Comparison of ENCODE assay signal across 29 mouse cellular contexts in genomic region chr9:52225646-52226045, GRCm38 (mm10). TPM values are rescaled to one million over a fixed set of nuclear protein-coding genes. Genes with fewer than 3 reads are reported as not detected.
DNase-seq lines count a peak whose midpoint lies in the region; ATAC-seq lines count a peak whose summit lies in the region.
"Had no signal": no experiment of that assay in that cellular context is flagged by ENCODE, and none has a peak within 500 bp of the region (broad histone marks: within the 10 kb centered on the region; RNA-seq: fewer than 3 reads in every experiment).

No protein-coding gene starts in this region.

- H3K27me3 ChIP-seq in hindbrain, embryonic 10.5 days (ENCODE audit: insufficient read depth, poor library complexity, severe bottlenecking), result no peaks in the 10 kb centered on the region; the same call in 1 of the 2 replicates
- no peaks in the 10 kb centered on the region for H3K27me3 ChIP-seq in hindbrain, embryonic 13.5 days
- H3K27me3 ChIP-seq: CH12.LX; embryonic facial prominence, embryonic 13.5 days; forebrain, embryonic 13.5 days; heart, embryonic 12.5 days; heart, embryonic 15.5 days; hindbrain, embryonic 15.5 days had no signal

- H3K4me1 ChIP-seq in hindbrain, embryonic 10.5 days (replicated peaks), result peaks cover 30% of the 10 kb centered on the region
- peaks cover 22% of the 10 kb centered on the region for H3K4me1 ChIP-seq in hindbrain, embryonic 13.5 days (replicated peaks)
- H3K4me1 ChIP-seq: embryonic facial prominence, embryonic 13.5 days; heart, embryonic 15.5 days had no signal

- no peaks in the 10 kb centered on the region for H3K36me3 ChIP-seq in hindbrain, embryonic 10.5 days
- no peaks in the 10 kb centered on the region for H3K36me3 ChIP-seq in hindbrain, embryonic 13.5 days
- H3K36me3 ChIP-seq: embryonic facial prominence, embryonic 10.5 days; embryonic facial prominence, embryonic 13.5 days; forebrain, embryonic 10.5 days; G1E; heart, embryonic 12.5 days; heart, embryonic 15.5 days; hindbrain, embryonic 15.5 days had no signal

- DNase-seq in embryo, embryonic 10 days (ENCODE audit: low spot score), result peak; percentile 51
- no peak for DNase-seq in embryo, embryonic 9.5 days (ENCODE audit: extremely low spot score)
- peak; percentile 25 for DNase-seq in hindbrain, embryonic 10.5 days (ENCODE audit: low spot score)
- peak; percentile 29 for DNase-seq in 3T3-L1 (ENCODE audit: low read depth, low spot score)
- DNase-seq in layer of hippocampus, adult 11-12 months (ENCODE audit: low spot score), result no peak
- DNase-seq: adrenal gland, adult 2 months; adrenal gland, postnatal 14 days; B cell, adult 2 months; cerebellum, adult 11 months; cerebellum, adult 2 months; cerebellum, adult 9-11 months; cerebellum, postnatal 25 days; gastrocnemius, postnatal 10 days; gastrocnemius, postnatal 36 days; heart, postnatal 10 days; heart, postnatal 36 days had no signal

- no peak overlapping the region for H3K9ac ChIP-seq in hindbrain, embryonic 13.5 days
- H3K9ac ChIP-seq: embryonic facial prominence, embryonic 13.5 days; forebrain, embryonic 13.5 days; heart, embryonic 12.5 days; heart, embryonic 15.5 days; hindbrain, embryonic 15.5 days had no signal

- no peaks in the 10 kb centered on the region for H3K9me3 ChIP-seq in hindbrain, embryonic 10.5 days
- H3K9me3 ChIP-seq in hindbrain, embryonic 13.5 days, result no peaks in the 10 kb centered on the region
- H3K9me3 ChIP-seq: embryonic facial prominence, embryonic 10.5 days; embryonic facial prominence, embryonic 13.5 days; forebrain, embryonic 10.5 days; forebrain, embryonic 13.5 days; G1E; heart, embryonic 12.5 days; heart, embryonic 15.5 days; hindbrain, embryonic 15.5 days had no signal

- H3K4me3 ChIP-seq in hindbrain, embryonic 10.5 days, result no peak overlapping the region
- no peak overlapping the region for H3K4me3 ChIP-seq in hindbrain, embryonic 13.5 days
- H3K4me3 ChIP-seq: embryonic facial prominence, embryonic 10.5 days; embryonic facial prominence, embryonic 13.5 days; erythroblast, embryonic 14.5 days; forebrain, embryonic 10.5 days; forebrain, embryonic 13.5 days; heart, embryonic 12.5 days; heart, embryonic 15.5 days; hindbrain, embryonic 15.5 days had no signal

- no peak overlapping the region for H3K4me2 ChIP-seq in hindbrain, embryonic 13.5 days
- H3K4me2 ChIP-seq: embryonic facial prominence, embryonic 13.5 days; forebrain, embryonic 13.5 days; heart, embryonic 12.5 days; heart, embryonic 15.5 days; hindbrain, embryonic 15.5 days had no signal

- WGBS in hindbrain, embryonic 10.5 days, result 34% methylated on average over 3 of the region's 3 CpGs
- 42% methylated on average over 3 of the region's 3 CpGs for WGBS in hindbrain, embryonic 13.5 days

- no peak for ATAC-seq in hindbrain, embryonic 13.5 days (ENCODE audit: low FRiP score)
- ATAC-seq: forebrain, embryonic 13.5 days; forebrain, embryonic 16.5 days; intestine, postnatal 0 days had no signal

- H3K27ac ChIP-seq in hindbrain, embryonic 10.5 days, result 0 out of 2 replicates have a peak overlapping the region, but pooled peaks have one; percentile 5
- no peak overlapping the region for H3K27ac ChIP-seq in hindbrain, embryonic 13.5 days
- H3K27ac ChIP-seq: embryonic facial prominence, embryonic 10.5 days; embryonic facial prominence, embryonic 13.5 days; forebrain, embryonic 10.5 days; forebrain, embryonic 13.5 days; heart, embryonic 15.5 days; hindbrain, embryonic 15.5 days had no signal

RNA-seq across cellular contexts. Expression of gene Zc3h12c, which starts 57.3 kb away (rescaled TPM):
- 7.2 and 7.7 TPM in 2 replicates for polyA plus RNA-seq in hindbrain, embryonic 10.5 days (2016; fragmentation: Nextera tagmentation; extraction: Ambion mirVana)
- 6.1 and 6.5 TPM in 2 replicates for polyA plus RNA-seq in hindbrain, embryonic 13.5 days (2015; fragmentation: Nextera tagmentation; extraction: Ambion mirVana)
- polyA plus RNA-seq: erythroblast, embryonic 14.5 days had no signal

Comparison
In these comparisons a context has a peak if more than half of its experiments do, and no peak if none do; other contexts are left out.
1. DNase-seq: peak in embryo, embryonic 10 days (single experiment), hindbrain, embryonic 10.5 days (single experiment) and 3T3-L1 (single experiment); none in embryo, embryonic 9.5 days (single experiment) and layer of hippocampus, adult 11-12 months (single experiment).